Mouse (Mus musculus) lung, postnatal 25 days (tissue): ENCODE measurements around the gene Atg16l1.

ENCODE experiments used
- DNase-seq: peaks from one replicate; pipeline ENCODE4 v3.0.0; 2022; ENCODE audit warnings: low spot score

Atg16l1 gene

DNA sequence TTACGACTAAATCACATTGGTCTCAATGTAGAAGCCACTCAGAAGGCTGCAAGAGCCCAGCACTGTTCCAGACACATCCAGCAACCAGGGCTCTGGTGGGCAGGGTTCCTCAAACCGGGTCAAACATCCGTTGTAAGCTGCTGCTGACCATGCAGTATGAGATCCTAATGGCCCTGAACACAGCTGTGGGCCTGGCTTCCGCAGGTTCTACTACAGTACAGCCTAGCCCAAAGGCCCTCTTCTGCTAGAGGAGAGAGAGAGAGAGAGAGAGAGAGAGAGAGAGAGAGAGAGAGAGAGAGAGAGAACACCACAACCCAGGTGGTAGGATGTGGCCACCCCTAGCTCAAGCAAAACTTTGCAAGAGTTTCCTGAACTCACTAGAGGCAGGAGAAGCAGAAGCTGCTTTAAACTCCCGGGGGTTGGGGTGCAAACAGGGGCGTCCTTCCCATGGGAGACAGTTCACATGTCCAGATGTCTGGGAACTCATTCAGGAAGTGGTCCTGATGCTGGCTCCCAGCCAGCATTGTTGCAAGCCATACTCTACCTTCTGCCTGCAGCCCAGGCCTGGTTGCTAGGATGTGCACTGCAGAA, 74.0 kb downstream of the Atg16l1 start:
- no peak for DNase-seq

DNA sequence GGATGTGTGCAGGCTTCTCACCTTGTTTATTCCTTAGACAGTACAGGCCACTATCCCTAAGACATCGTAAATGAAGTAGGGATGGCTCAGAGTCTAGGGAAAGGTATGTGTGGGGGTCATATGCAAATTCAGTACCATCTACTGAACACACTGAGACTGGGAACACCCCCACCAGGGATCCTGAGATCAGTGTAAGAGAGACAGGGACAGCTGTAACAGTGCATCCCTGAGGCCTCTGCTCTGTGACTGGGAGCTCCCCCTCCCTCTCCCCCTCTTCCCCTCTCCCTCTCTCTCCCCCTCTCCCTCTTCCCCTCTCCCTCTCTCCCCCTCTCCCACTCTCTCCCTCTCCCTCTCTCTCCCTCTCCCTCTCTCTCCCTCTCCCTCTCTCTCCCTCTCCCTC, 80.8 kb downstream of the Atg16l1 start:
- no peak for DNase-seq

DNA sequence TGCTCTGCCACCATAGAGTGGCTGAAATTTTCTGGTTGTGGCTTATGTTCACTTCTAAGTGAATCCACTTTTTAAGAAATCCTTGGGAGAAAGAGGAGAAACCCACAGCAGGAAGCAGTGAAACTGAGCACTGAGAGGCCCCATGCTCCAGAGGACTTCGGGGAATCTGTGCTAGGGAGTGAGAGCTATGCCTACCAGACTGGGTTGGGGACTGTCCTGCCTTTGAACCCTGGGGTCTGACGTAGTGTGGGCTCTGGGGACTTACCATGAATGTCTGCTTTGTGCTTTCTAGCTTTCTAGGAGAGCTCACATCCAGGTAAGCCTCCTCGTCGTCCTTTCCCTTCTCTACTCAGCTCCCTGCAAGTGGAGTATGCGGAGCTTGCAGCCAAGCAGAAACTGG, 81.3 kb downstream of the Atg16l1 start:
- DNase-seq: no peak

DNA sequence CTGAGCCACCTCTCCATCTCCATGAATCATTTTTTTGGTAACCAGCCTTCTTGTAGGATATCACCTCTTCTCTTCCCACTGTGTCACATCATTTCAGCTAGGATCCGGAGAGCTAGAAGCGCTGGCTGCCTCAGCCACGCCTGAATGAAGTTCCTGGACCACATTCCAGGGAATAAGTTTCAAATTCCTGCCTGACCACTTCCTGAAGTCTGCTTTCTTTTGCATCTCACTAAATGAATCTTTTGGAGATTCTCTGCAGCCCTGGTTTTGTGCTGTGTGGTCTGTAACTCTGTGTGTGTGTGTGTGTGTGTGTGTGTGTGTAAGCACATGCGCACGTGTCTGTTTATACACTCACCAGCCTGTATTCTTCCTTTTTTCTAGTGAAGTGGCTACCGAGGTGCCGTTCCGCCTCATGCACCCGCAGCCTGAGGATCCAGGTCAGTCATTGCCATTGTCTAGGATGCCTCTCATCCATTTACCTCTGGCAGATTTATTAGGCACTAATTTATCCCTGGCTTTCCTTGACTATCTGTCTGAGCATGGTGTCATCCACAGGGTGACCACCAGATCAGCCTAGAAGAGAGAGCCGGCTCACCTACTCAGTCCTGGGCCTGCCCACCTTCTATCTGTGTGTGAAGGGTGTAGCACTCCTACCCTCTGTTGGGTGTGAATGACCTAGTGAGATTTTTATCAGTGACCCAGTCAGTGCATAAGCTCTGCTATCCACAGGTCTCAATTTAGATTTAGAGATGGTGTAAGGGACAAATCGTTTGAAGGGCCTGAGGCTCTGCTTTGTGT, 84.9 kb downstream of the Atg16l1 start:
- DNase-seq: no peak
